Mouse (Mus musculus): ENCODE data around the gene Glt1d1.

DNA sequence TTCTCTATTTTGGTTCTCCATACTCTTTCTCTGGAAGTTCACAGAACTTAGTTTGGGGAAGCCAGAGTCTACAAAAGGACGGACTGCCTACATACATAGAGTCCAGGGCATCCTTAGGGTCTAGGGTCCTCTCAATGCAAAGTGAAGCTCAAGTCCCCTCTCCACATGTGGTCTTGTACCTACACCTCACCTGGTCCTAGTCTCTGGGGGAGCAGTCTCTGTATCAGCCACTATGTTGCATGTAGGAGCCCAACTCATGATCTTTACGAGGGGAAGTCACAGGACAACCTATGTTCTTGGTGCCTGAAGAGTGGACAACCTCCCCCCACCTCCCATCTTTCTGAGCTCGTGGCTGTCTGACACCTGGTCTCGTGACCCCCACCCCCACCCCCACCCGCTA lies 391 bp upstream of the Glt1d1 start:
- no peak for TF ChIP-seq ZC3H11A (IDR thresholded peaks at IDR 0.05; ENCODE audit: borderline replicate concordance, low read depth, low read length)
- TF ChIP-seq HCFC1 (IDR thresholded peaks at IDR 0.05; ENCODE audit: borderline replicate concordance, insufficient read depth, low read length): no peak
- no peak for TF ChIP-seq ZNF384 (IDR thresholded peaks at IDR 0.05; ENCODE audit: low read depth, low read length)
- no peak for TF ChIP-seq CHD2 (IDR thresholded peaks at IDR 0.05; ENCODE audit: low read depth, low read length)
- TF ChIP-seq MAFK (IDR thresholded peaks at IDR 0.05; ENCODE audit: insufficient read depth, low read depth, low read length): no peak
